Mouse (Mus musculus) liver, adult (tissue): ENCODE data around the gene Ccdc185.

ENCODE experiments used
- GATA4 ChIP-seq: IDR thresholded peaks from 2 replicates; pipeline ENCODE4 v1.6.1; 2014; ENCODE audit warnings: mild to moderate bottlenecking, low read length; ENCODE audit not compliant: insufficient replicate concordance

Gene Ccdc185

DNA sequence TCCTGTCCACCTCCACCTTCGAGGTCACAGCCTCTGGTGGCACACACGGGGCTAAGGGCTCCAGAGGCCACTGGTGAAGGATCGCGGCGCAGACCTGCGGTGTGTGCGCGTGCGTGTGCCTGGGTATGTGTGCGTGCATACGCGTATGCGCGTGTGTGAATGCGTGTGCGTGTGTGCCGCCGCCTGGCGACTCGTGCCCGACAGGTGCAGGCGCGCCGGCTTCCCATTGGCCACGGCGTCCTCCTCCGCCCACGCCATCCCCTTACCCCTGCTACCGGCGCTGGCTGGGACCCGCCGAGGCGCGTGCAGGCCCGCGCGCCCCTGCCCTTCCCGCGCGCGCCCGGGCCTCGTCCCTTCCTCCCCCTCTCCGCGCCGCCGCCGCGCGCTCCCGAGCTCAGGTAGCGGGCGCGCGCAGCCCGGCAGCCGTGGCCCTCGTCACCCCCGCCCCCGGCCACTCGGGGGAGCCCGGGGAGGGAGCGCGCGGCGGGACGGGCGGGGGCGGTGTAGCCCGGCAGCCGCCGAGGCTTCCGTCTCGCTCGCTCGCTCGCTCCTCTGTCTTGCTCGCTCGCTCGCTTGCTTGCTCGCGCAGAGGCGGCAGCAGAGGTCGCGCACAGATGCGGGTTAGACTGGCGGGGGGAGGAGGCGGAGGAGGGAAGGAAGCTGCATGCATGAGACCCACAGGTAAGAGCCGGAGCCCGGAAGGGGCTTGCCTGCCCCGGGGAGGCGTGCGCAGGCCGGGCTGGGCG is 14.9 kb upstream of the Ccdc185 start, which contains the start of gene Susd4:
Gene Susd4, plus strand, starts transcription at position 145 of the 746 bp plus-strand sequence.
- no peak for TF ChIP-seq GATA4

DNA sequence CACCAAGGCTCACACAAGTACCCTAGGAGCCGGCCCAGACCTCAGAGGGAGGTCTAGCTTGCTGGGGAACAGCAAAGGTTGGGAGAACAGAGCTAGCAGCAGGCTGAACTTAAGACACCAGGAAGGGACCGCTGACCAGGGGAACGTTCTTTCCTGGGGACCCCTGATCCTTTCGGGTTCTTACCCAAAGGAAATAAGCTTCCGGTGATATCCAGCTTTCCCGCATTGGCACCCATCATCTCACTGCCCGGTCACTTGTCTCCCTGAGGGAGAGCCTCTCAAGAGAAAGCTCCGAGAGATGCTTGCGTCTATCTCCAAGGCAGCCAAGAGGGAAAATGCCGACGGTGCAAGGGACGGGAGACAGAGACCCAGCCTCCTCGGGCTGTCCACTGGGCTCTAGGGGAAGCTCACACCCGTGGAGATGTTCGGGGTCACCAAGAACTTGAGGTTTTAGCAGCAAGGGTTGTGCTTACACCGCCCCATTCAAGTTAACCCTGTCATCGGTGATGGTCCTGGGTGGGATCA is 14.3 kb upstream of the Ccdc185 start:
- TF ChIP-seq GATA4 = no peak

GRCm38 (mm10) chr1:182758783-182759182 is 9.8 kb upstream of the Ccdc185 start:
- no peak for TF ChIP-seq GATA4

DNA sequence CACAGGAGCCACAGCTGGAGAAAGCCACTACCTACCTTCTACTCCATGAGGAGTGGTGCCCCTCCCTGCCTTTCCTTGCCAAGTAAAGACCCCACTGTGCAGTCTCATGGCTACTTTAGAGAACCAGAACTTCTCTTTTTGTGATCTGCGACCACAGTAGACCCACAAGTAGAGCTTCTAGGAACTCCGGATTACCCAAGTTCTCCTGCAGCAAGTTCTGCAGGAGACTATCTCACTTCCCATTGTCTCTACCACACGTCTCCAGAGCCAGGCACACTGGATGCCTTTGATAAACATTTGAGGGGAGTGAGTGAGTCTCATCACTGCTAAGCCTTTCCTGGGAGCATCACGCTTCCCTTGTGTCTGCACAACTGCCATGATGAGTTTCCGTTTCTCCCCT is 5.9 kb upstream of the Ccdc185 start:
- no peak for TF ChIP-seq GATA4

GRCm38 (mm10) chr1:182753694-182754093 is 4.7 kb upstream of the Ccdc185 start:
- TF ChIP-seq GATA4 = no peak

GRCm38 (mm10) chr1:182751301-182751700 is 2.3 kb upstream of the Ccdc185 start:
- TF ChIP-seq GATA4 = no peak

DNA sequence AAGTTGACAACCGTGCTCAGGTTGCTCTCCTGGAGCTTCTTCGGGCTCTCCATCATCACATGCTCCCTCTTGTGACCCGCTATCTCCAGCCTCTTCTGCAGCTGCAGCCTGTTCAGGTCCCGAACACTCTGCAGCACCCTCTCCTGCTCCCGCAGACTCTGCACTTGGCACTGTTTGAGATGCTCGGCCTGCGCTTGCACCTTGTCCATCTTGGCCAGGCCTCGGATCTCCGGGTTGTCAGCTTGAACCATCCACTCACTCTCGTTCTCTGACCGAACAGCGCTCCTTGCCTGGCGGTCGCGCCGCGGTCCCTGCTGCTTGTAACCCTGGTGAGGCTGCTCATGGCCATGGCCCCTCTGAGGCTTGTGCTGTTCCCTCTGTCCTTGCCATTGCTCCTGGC is 1.1 kb downstream of the Ccdc185 start:
- TF ChIP-seq GATA4 = no peak

- TF ChIP-seq GATA4 = no peak
These were observed 1.9 kb downstream of the Ccdc185 start for GRCm38 (mm10) chr1:182747081-182747480.

DNA sequence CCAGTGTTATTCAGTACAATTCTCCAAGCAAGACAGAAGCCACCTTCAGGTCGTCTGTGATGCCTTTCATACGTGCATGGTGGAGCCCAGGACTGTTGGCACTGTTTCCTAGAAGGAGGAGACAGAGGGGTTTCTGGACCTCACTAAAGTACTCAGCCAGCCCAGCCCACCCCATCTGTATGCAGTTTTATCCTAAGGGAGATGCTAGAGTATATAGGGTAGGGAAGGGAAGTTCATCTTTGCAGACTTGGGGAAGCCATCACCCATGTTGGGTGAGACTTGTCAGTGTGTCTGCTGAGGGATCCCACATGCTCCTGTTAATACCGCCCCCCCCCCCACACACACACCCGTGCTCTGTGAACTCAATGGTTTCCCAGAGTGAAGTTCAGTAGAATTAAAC is 13.1 kb downstream of the Ccdc185 start:
- TF ChIP-seq GATA4 = no peak

- peak; percentile 72; the same call in 1 of the 2 replicates for TF ChIP-seq GATA4
These were observed 16.3 kb downstream of the Ccdc185 start for GRCm38 (mm10) chr1:182732695-182733094.

GRCm38 (mm10) chr1:182729002-182729401 is 20.0 kb downstream of the Ccdc185 start:
- no peak for TF ChIP-seq GATA4

DNA sequence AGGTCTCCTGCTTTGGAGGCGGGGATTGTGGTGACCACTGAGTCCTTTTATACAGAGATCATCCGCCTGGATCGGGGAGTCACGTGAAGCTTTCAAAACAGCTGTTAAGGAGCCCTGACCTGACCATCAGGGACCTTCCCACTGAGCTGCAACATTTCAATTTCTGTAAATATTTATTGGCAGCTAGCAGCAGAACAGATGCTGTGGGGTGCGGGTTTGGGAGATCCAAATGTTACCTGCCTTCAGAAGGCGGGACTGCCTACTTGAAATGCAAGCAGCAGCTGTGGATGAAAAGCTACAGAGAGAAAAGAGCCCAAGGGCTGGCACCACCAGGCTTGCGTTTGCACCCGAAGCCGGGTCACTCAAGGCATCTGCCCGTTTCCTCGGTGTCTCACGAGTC is 21.4 kb downstream of the Ccdc185 start:
- TF ChIP-seq GATA4 = no peak

DNA sequence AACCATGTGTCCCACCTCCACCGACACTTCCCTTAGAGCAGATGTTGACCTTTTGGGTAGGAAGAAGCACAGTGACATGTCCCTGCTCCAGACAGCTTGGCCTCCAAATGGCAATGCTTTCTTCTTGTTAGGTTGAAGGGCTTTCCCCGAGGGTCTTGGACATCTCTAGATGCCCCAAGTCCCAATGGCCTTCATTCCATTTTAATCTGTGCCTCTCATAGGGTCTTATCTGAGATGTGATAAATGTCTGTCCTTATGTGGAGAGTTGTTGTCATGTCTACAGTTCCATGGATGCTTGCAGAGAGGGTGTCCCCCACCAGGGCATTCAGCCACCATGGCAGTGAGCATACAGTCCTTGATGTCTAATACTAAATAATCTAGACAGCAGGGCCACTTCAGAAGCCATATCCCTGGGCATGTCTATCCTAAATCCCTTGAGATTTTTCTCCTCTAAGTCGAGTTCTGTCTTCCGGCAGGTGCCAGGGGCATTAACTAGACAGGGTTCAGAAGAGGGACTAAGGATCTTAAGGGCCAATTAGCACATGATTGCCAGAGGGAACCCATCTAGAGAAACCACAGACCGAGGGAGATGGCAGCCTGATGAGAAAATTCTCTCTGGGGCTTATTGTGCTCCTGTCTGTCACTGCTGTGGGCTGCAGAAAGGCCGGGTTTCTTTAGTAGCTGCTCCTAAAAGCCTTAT is 34.6 kb downstream of the Ccdc185 start:
- no peak for TF ChIP-seq GATA4

- no peak for TF ChIP-seq GATA4
These were observed 37.5 kb downstream of the Ccdc185 start for GRCm38 (mm10) chr1:182711360-182711933.

DNA sequence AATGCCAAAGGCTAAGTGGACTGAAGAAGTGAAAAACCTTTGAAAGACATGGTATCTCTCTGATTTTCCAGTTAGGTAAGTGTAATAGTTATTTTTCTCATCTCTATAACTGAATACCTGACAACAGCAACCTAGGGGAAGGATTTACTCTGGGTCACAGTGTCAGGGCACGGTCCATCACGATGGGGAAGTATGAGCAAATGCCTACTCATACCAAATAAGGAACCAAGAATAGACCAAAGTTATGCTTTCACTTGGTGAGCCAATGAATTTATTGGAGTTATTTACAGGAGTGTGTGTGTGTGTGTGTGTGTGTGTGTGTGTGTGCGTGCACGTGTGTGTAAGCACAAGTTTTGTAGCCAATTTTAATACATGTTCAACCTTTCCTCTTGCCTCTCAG is 41.5 kb downstream of the Ccdc185 start:
- no peak for TF ChIP-seq GATA4

DNA sequence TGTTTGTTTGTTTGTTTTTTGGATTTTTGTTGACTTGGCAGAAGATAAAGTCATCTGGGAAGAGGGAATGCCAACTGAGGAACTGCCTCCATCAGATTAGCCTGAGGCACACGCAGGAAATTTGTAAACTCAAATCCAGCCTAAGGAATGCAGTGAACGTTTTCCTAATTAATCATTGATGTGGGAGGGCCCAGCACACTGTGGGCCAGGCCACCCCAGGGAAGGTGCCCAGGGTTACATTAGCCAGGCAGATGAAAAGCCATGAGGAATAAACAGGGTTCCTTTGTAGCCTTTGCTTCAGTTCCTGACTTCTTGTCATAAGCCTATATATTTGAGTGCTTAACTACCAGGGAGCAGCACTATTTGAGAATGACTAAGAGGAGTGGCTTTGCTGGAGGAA is 44.1 kb downstream of the Ccdc185 start:
- no peak for TF ChIP-seq GATA4
